22 mouse cellular contexts compared by ENCODE assay signal in genomic region chr19:6943709-6944108, GRCm38 (mm10). TPM values are rescaled to one million over a fixed set of nuclear protein-coding genes. Genes with fewer than 3 reads are reported as not detected.
DNase-seq lines count a peak whose midpoint lies in the region; ATAC-seq and TF ChIP-seq lines count a peak whose summit lies in the region.
"Had no signal": no experiment of that assay in that cellular context is flagged by ENCODE, and none has a peak within 500 bp of the region (broad histone marks: within the 10 kb centered on the region; RNA-seq: fewer than 3 reads in every experiment).

No protein-coding gene starts in this region.

- H3K9ac ChIP-seq in hindbrain, embryonic 15.5 days = no peak overlapping the region
- H3K9ac ChIP-seq in hindbrain, postnatal 0 days (replicated peaks; ENCODE audit: low read length) = no peak overlapping the region
- no peak overlapping the region for H3K9ac ChIP-seq in midbrain, embryonic 16.5 days (ENCODE audit: low read depth, low read length)
- no peak overlapping the region for H3K9ac ChIP-seq in midbrain, embryonic 14.5 days (replicated peaks; ENCODE audit: low read length)

- H3K36me3 ChIP-seq in hindbrain, embryonic 15.5 days = no peaks in the 10 kb centered on the region
- no peaks in the 10 kb centered on the region for H3K36me3 ChIP-seq in hindbrain, postnatal 0 days (ENCODE audit: insufficient read depth, low read length)
- H3K36me3 ChIP-seq in midbrain, embryonic 16.5 days (ENCODE audit: control insufficient read depth, insufficient read depth, low read length) = no peaks in the 10 kb centered on the region
- H3K36me3 ChIP-seq in midbrain, embryonic 14.5 days (ENCODE audit: control insufficient read depth, insufficient read depth, low read length) = peaks cover 12% of the 10 kb centered on the region

- peak; percentile 61 for DNase-seq in cerebellum, adult 9-11 months
- no peak for DNase-seq in cerebellum, postnatal 36 days
- no peak for DNase-seq in hindbrain, postnatal 0 days (ENCODE audit: low spot score)
- no peak for DNase-seq in midbrain, embryonic 14.5 days
- DNase-seq: adrenal gland, adult 2 months; adrenal gland, postnatal 10 days; adrenal gland, postnatal 25 days; cerebellum, adult 11 months; cerebellum, adult 2 months; cerebellum, adult 9-10 months; cerebellum, postnatal 14 days; embryo, embryonic 11 days had no signal

- H3K9me3 ChIP-seq in hindbrain, embryonic 15.5 days = no peaks in the 10 kb centered on the region
- no peaks in the 10 kb centered on the region for H3K9me3 ChIP-seq in hindbrain, postnatal 0 days (ENCODE audit: low read length)
- no peaks in the 10 kb centered on the region for H3K9me3 ChIP-seq in midbrain, embryonic 16.5 days (replicated peaks; ENCODE audit: control insufficient read depth, low read length, poor library complexity, severe bottlenecking)
- no peaks in the 10 kb centered on the region for H3K9me3 ChIP-seq in midbrain, embryonic 14.5 days (ENCODE audit: control insufficient read depth, low read length)
- H3K9me3 ChIP-seq: embryonic facial prominence, embryonic 13.5 days; embryonic facial prominence, embryonic 15.5 days; forebrain, embryonic 10.5 days; forebrain, embryonic 12.5 days had no signal

- 94% methylated on average over 6 of the region's 6 CpGs for WGBS in hindbrain, embryonic 15.5 days
- WGBS in hindbrain, postnatal 0 days = 92% methylated on average over 6 of the region's 6 CpGs
- 91% methylated on average over 6 of the region's 6 CpGs for WGBS in midbrain, embryonic 16.5 days
- 94% methylated on average over 6 of the region's 6 CpGs for WGBS in midbrain, embryonic 14.5 days

- H3K4me3 ChIP-seq in hindbrain, embryonic 15.5 days = no peak overlapping the region
- no peak overlapping the region for H3K4me3 ChIP-seq in hindbrain, postnatal 0 days (ENCODE audit: low read length)
- H3K4me3 ChIP-seq in midbrain, embryonic 16.5 days (ENCODE audit: low read depth, low read length) = no peak overlapping the region
- H3K4me3 ChIP-seq in midbrain, embryonic 14.5 days (replicated peaks; ENCODE audit: low read depth, low read length) = no peak overlapping the region

- no peaks in the 10 kb centered on the region for H3K27me3 ChIP-seq in hindbrain, embryonic 15.5 days
- H3K27me3 ChIP-seq in hindbrain, postnatal 0 days (ENCODE audit: insufficient read depth, low read length) = no peaks in the 10 kb centered on the region
- H3K27me3 ChIP-seq in midbrain, embryonic 16.5 days (ENCODE audit: control insufficient read depth, insufficient read depth, low read depth, low read length) = no peaks in the 10 kb centered on the region
- H3K27me3 ChIP-seq in midbrain, embryonic 14.5 days (ENCODE audit: control insufficient read depth, insufficient read depth, low read length) = no peaks in the 10 kb centered on the region
- H3K27me3 ChIP-seq: embryonic facial prominence, embryonic 13.5 days; embryonic facial prominence, embryonic 15.5 days; forebrain, embryonic 12.5 days had no signal

- TF ChIP-seq CTCF in hindbrain, postnatal 0 days (IDR thresholded peaks at IDR 0.05; ENCODE audit: low read depth) = no peak

- no peak for ATAC-seq in hindbrain, embryonic 15.5 days (ENCODE audit: low FRiP score, low read depth)
- ATAC-seq in hindbrain, postnatal 0 days = no peak
- no peak for ATAC-seq in midbrain, embryonic 16.5 days
- ATAC-seq in midbrain, embryonic 14.5 days (ENCODE audit: low FRiP score, low TSS enrichment) = no peak
- ATAC-seq: forebrain, embryonic 14.5 days; forebrain, embryonic 16.5 days had no signal

- no peak overlapping the region for H3K27ac ChIP-seq in hindbrain, embryonic 15.5 days (replicated peaks)
- no peak overlapping the region for H3K27ac ChIP-seq in hindbrain, postnatal 0 days
- H3K27ac ChIP-seq in midbrain, embryonic 16.5 days (ENCODE audit: low read length) = no peak overlapping the region
- no peak overlapping the region for H3K27ac ChIP-seq in midbrain, embryonic 14.5 days (replicated peaks; ENCODE audit: low read depth, low read length)
- H3K27ac ChIP-seq: embryonic facial prominence, embryonic 15.5 days; forebrain, embryonic 12.5 days had no signal

- H3K4me2 ChIP-seq in hindbrain, embryonic 15.5 days = peak overlapping the region; percentile 17; the same call in 1 of the 2 replicates
- H3K4me2 ChIP-seq in hindbrain, postnatal 0 days (ENCODE audit: low read depth, low read length) = no peak overlapping the region
- H3K4me2 ChIP-seq in midbrain, embryonic 16.5 days (ENCODE audit: low read length) = 0 out of 2 replicates have a peak overlapping the region, but pooled peaks have one; percentile 1
- no peak overlapping the region; the same call in 1 of the 2 replicates for H3K4me2 ChIP-seq in midbrain, embryonic 14.5 days (ENCODE audit: low read length)

- H3K4me1 ChIP-seq in hindbrain, embryonic 15.5 days (replicated peaks) = peaks cover 38% of the 10 kb centered on the region
- H3K4me1 ChIP-seq in hindbrain, postnatal 0 days (ENCODE audit: insufficient read depth, low read length) = peaks cover 24% of the 10 kb centered on the region
- H3K4me1 ChIP-seq in midbrain, embryonic 16.5 days (ENCODE audit: control insufficient read depth, insufficient read depth, low read length) = peaks cover 27% of the 10 kb centered on the region
- peaks cover 26% of the 10 kb centered on the region for H3K4me1 ChIP-seq in midbrain, embryonic 14.5 days (ENCODE audit: control insufficient read depth, insufficient read depth, low read length)

RNA-seq across cellular contexts. Expression of gene Gpr137, which starts 1.4 kb away (rescaled TPM):
- polyA plus RNA-seq in hindbrain, embryonic 15.5 days (2015; fragmentation: Nextera tagmentation; extraction: Ambion mirVana) = 64.0 and 79.2 TPM in 2 replicates
- total RNA-seq in hindbrain, postnatal 0 days (2014; rRNA removed) = 122 and 129 TPM in 2 replicates
- 65.6 and 68.7 TPM in 2 replicates for polyA plus RNA-seq in hindbrain, postnatal 0 days (2015; fragmentation: Nextera tagmentation; extraction: Ambion mirVana)
- 68.8 and 69.7 TPM in 2 replicates for polyA plus RNA-seq in midbrain, embryonic 16.5 days (2015; fragmentation: Nextera tagmentation; extraction: Ambion mirVana)
- polyA plus RNA-seq in midbrain, embryonic 14.5 days (2014; fragmentation: Nextera tagmentation; extraction: Ambion mirVana) = 56.0 and 60.4 TPM in 2 replicates

RNA-seq across cellular contexts. Expression of gene Bad, which starts 2.0 kb away (rescaled TPM):
- 90.1 and 99.1 TPM in 2 replicates for polyA plus RNA-seq in hindbrain, embryonic 15.5 days (2015; fragmentation: Nextera tagmentation; extraction: Ambion mirVana)
- 58.2 and 67.0 TPM in 2 replicates for total RNA-seq in hindbrain, postnatal 0 days (2014; rRNA removed)
- polyA plus RNA-seq in hindbrain, postnatal 0 days (2015; fragmentation: Nextera tagmentation; extraction: Ambion mirVana) = 86.6 and 88.0 TPM in 2 replicates
- 84.7 and 92.5 TPM in 2 replicates for polyA plus RNA-seq in midbrain, embryonic 16.5 days (2015; fragmentation: Nextera tagmentation; extraction: Ambion mirVana)
- 77.1 and 79.3 TPM in 2 replicates for polyA plus RNA-seq in midbrain, embryonic 14.5 days (2014; fragmentation: Nextera tagmentation; extraction: Ambion mirVana)

RNA-seq across cellular contexts. Expression of gene Kcnk4, which starts 9.4 kb away (rescaled TPM):
- 9.0 and 13.1 TPM in 2 replicates for polyA plus RNA-seq in hindbrain, embryonic 15.5 days (2015; fragmentation: Nextera tagmentation; extraction: Ambion mirVana)
- total RNA-seq in hindbrain, postnatal 0 days (2014; rRNA removed) = 13.3 and 17.6 TPM in 2 replicates
- 15.9 and 21.7 TPM in 2 replicates for polyA plus RNA-seq in hindbrain, postnatal 0 days (2015; fragmentation: Nextera tagmentation; extraction: Ambion mirVana)
- polyA plus RNA-seq in midbrain, embryonic 16.5 days (2015; fragmentation: Nextera tagmentation; extraction: Ambion mirVana) = 7.7 and 11.7 TPM in 2 replicates
- 1.9 and 3.4 TPM in 2 replicates for polyA plus RNA-seq in midbrain, embryonic 14.5 days (2014; fragmentation: Nextera tagmentation; extraction: Ambion mirVana)
- total RNA-seq: common myeloid progenitor, adult 5-6 weeks had no signal
- polyA plus RNA-seq: adrenal gland, adult 2 months; erythroblast, embryonic 14.5 days; forebrain, embryonic 12.5 days had no signal

RNA-seq across cellular contexts. Expression of gene Catsperz, which starts 18.5 kb away (rescaled TPM):
- polyA plus RNA-seq in hindbrain, embryonic 15.5 days (2015; fragmentation: Nextera tagmentation; extraction: Ambion mirVana) = 2.0 and 3.1 TPM in 2 replicates
- 2.0 TPM in 1 of 2 replicates, not detected in the other for total RNA-seq in hindbrain, postnatal 0 days (2014; rRNA removed)
- polyA plus RNA-seq in hindbrain, postnatal 0 days (2015; fragmentation: Nextera tagmentation; extraction: Ambion mirVana) = 2.9 and 3.7 TPM in 2 replicates
- polyA plus RNA-seq in midbrain, embryonic 16.5 days (2015; fragmentation: Nextera tagmentation; extraction: Ambion mirVana) = 0.85 and 1.9 TPM in 2 replicates
- 0.53 and 0.78 TPM in 2 replicates for polyA plus RNA-seq in midbrain, embryonic 14.5 days (2014; fragmentation: Nextera tagmentation; extraction: Ambion mirVana)
- total RNA-seq: adrenal gland, postnatal 25 days; common myeloid progenitor, adult 5-6 weeks had no signal
- polyA plus RNA-seq: adrenal gland, adult 2 months; erythroblast, embryonic 14.5 days had no signal

RNA-seq across cellular contexts. Expression of gene Esrra, which starts 22.1 kb away (rescaled TPM):
- polyA plus RNA-seq in hindbrain, embryonic 15.5 days (2015; fragmentation: Nextera tagmentation; extraction: Ambion mirVana) = 17.5 and 18.7 TPM in 2 replicates
- 47.0 and 61.6 TPM in 2 replicates for total RNA-seq in hindbrain, postnatal 0 days (2014; rRNA removed)
- polyA plus RNA-seq in hindbrain, postnatal 0 days (2015; fragmentation: Nextera tagmentation; extraction: Ambion mirVana) = 11.8 and 12.3 TPM in 2 replicates
- polyA plus RNA-seq in midbrain, embryonic 16.5 days (2015; fragmentation: Nextera tagmentation; extraction: Ambion mirVana) = 13.2 and 13.4 TPM in 2 replicates
- polyA plus RNA-seq in midbrain, embryonic 14.5 days (2014; fragmentation: Nextera tagmentation; extraction: Ambion mirVana) = 6.9 and 13.6 TPM in 2 replicates

Comparison
In these comparisons a context has a peak if more than half of its experiments do, and no peak if none do; other contexts are left out.
1. H3K4me2 ChIP-seq: peak in hindbrain, embryonic 15.5 days (single experiment) and midbrain, embryonic 16.5 days (single experiment); none in hindbrain, postnatal 0 days (single experiment) and midbrain, embryonic 14.5 days (single experiment).